Mouse (Mus musculus) retina, postnatal 1 day (tissue): Measurements from ENCODE around the gene Fabp1.

Experiments
- DNase-seq: peaks from one replicate; pipeline ENCODE4 v3.0.0-alpha.2; 2012

Gene Fabp1

DNA sequence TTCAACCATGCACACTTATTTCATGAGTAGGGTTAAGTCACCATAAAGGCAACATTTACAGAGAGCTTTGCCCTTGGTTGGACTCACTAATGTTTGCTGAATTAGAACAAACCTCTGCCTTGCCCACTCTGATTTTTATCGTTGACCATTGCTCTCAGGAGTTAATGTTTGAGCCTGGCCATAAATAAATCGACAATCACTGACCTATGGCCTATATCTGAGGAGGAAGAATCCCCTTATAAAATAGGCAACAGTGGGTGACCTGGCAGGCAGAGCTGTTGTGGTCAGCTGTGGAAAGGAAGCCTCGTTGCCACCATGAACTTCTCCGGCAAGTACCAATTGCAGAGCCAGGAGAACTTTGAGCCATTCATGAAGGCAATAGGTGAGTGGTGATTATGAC is at the start of gene Fabp1:
Gene Fabp1 (plus strand): TSS at position 216 of the 400 bp plus-strand sequence.
- DNase-seq: no peak

DNA sequence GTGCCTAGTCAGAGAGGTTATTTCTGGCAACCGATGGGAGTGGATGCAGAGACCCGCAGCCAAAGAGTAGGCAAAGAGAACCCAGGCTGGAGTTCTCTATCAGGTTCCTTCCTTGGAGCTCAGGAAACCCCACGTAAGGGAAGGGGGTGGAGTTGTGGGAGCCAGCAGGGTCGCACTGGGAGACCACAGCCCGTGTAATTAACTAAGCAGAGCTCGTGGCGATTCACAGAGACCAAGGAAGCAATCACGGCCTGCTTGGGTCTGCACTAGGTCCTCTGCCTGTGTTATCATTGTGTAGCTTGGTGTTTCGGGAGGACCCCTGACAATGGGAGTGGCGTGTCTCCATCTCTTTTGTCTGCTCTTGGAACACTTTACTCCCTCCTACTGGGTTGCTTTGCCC is 48.5 kb upstream of the Fabp1 start:
- DNase-seq: no peak

DNA sequence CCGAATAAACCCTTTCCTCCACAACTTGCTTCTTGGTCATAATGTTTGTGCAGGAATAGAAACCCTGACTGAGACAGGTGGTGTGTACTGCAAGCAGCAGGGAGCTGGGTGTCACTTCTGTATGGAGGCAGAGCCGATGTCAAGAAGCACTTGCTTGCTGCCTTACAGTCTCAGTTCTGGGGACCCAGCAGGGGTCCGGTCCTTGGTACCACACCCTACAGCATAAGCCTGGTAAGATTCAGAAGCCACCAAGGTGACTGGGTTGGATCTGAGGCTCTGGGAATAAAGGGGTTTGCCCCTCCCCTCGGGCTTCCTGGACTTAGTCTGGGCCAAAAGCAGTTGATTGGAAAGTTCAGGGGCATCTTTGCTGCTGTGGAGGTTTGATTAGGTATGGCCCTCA is 46.1 kb upstream of the Fabp1 start:
- DNase-seq: no peak

DNA sequence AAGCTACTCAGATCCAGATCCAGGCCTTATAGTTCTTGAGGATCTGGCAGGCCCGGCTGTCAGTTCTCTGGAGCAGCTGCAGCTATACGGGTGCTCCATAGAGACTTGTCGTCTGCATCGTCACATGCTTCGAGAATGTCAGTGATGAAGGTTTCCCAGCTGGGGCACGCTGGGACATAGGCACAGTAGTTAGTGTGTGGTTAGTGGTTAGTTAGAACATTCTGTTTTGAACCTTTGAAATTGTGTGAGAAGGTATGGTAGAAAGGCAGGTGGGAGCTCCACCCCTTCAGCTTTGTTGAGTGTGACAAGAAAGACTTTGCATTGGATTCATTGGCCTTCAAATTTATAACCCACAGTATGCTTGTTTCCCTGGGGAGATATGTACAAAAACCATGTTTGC is 44.8 kb upstream of the Fabp1 start:
- no peak for DNase-seq

DNA sequence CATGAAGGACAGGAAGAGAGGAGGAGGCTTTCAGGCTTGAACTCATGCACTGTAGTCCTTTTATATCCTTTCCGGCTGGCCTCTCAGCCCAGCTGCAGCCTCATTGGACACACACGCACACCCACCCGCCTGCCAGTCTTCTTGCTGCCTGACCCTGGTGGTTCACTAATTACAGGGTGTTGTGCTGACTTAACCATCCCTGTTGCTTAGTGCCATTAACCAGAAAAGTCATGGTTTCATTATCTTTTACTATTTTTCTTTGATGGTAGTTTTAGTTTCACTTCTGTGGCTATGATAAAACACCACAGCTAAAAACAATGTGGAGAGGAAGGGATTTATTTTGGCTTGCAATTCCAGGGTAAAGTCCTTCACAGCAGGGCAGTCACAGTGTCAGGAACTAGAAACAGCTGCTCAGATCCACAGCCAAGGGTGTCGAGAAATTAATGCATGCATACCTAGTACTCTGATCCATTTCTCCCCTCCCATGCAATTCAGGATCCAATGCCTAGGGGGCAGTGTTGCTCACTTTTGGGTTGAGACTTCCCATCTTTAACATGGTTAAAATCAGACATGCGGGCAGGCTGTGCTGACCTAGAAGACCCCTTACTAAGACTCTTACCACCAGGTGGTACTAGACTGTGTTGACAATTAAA is 42.8 kb upstream of the Fabp1 start:
- peak; percentile 59 for DNase-seq

DNA sequence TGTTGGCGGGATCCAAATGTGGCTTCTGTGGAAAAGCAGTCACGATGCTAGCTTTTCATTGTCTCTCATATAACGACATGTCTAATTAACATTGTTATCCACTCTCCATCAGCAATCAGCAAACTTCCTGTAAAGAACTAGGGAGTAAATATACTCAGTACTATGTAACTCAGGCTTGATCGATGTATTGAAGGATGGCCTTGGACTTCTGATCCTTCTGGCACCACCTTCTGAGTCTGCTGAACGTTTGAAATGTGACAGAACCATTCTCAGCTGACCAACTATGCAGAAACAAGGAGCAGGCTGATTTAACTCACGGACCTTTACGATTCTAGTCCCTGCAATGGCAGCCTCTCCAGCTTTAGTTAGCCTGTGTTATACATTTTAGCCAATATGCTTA is 38.3 kb upstream of the Fabp1 start:
- DNase-seq: no peak

DNA sequence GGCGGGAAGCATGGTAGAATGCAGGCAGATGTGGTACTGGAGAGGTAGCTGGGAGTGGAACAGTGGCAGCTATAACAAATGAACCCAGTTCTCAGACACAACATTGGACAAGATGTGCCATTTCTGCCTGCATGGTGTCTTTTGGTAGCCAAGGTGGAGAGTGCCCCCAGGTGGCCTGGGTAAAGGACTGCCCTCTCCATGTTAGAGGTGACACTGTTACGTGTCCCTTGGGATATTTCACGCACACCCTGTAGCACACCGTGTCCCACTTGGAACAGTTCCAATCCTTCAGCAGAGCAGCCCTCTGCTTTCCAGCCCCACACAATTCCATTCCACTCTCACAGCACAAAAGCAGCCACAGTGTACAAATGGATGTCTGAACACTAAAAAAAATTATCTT is 37.4 kb upstream of the Fabp1 start:
- DNase-seq: peak; percentile 38

DNA sequence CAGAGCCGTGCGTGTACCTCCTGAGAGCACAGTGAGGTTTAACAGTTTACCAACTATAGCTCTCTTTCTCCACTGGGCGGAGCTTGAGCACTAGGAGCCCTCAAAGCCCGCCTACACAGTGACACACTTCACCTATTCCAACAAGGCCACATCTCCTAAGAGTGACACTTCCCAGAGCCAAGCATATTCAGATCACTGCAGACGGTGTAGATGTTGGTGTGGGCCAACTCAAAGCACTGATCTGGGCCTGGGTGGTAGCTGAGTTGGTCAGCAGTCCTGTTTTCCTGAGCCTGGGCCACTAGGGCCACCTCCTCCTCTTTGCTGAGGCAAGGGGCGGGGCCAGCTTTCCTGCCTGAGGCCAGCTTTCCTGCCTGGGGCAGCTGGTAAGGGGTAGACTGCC is 35.2 kb upstream of the Fabp1 start:
- peak; percentile 18 for DNase-seq

DNA sequence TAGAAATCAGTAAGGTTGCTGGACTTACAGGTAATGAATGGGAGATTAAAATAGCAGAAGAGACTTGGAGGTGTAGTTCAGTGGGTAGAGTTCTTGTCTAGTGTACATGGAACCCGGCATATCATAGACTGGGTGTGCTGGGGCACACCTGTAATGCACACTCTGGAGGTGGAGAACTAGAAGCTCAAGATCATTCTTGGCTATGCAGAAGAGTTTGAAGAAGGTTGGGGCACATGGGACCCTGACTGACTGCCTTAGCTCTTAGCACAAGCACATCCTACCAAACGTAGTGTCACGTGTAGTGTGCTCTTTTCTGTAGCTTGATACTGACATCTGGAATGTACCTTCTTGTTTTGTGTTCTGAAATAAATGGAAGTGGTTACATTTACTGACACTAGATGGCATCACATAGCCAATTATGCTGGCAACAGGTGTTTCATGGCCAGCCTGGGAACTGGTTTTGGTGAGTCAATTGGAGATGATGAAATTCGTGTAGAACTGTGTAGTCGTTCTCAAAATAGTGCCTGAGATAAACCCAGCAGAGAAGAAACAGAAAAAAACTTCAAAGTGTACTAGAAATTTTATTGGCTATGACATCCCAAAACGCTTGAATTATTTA is 33.0 kb upstream of the Fabp1 start:
- DNase-seq: peak; percentile 68

DNA sequence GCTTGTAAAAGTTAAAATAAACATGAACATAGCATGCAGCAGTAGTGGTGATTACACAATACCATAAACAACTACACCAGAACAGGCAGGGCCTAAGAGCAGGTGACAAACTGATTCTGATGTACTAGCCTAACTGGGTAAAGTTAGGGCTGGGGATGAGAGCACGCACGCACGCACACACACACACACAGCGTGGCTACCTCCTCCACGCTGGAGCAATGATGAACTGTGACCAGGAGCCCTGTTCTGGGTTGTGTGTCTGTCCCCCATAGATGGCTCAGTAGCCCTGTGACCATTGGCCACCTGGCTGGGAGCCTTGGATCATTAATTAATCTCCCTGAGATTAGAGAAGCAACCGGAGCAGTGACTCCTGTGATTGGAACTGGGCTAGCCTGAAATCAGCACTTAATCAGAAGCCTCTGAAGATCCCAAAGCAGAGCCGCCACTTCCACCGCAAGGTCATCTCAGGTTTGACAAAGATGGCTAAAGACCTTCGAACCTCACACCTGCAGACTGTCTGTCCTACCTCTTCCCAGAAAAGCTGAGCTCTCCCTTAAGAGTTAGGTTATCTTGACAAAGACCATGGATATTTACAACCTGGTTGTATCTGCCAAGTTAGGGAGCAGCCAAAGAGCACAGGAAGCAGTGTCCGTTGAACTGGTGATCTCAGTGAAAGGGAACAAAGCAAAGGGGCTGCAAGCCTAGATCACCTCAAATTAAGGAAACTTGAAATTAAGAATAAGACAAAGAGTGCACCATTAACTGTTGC is 26.6 kb upstream of the Fabp1 start:
- no peak for DNase-seq

DNA sequence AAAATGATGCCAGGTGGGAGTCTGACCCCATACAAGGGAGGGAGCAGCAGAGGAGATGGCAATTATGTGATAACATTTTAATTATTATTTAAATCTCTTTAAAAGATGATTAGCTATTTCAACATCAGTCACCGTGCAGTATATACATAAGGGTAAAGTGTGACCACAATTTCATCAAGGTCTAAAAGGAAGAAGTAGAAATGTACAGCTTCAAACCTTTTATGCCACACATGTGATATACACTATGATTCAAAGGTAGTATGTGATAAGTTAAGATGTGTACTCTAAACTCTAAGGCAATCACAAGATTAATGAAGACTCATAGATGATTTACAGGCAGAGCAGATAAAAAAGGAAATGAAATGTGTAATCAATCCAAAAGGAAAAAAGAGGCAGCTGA is 19.0 kb upstream of the Fabp1 start:
- no peak for DNase-seq

DNA sequence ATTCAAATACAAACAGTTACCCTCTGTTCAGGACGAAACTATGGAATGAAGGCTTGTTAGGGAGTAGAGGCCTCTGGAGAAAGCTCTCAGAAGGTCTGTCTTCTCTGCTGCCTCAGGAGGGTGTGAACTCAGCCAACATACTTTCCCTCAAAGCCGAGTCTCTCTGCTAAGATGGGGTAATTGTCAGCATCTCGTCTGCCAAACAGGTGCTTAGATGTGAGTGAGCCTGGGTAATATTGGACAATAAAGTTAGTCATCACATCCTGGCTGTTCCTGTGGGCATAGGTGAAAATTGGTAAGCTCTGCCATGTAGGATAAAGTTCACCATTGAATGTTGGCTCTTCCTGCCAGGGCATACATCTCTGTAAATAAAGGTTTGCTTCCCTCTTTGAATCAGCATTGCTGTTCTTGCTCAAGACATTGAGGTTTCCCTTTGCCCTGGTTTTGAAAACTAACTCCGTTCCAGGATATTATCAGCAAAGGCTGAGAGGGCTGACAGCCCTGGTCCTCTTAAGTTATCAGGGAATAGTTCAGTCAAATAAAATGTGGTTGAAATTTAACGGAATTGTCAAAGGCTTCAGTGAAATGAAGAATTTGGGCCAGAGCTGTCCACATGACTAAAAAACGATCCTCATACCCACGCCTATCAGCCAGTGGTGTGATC is 14.6 kb upstream of the Fabp1 start:
- DNase-seq: no peak

DNA sequence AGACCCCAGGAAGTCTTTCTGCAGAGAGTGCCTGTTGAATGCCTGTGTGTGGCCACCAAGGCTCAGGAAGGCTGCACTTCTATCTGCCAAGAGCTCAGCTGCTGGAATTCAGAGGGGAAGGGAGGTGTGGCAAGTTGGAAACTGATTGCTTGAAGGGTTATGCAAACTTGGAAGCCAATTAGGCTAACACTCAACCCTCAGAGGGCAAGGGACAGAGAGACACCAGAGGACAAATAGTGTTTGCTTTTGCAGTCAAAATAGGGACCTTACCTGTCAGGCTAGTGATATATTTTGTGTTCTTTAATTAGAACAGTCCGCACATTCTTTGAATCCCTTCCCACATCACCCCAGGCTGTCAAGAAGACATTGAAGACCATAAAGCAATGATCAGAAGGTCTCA is 10.0 kb upstream of the Fabp1 start:
- no peak for DNase-seq

DNA sequence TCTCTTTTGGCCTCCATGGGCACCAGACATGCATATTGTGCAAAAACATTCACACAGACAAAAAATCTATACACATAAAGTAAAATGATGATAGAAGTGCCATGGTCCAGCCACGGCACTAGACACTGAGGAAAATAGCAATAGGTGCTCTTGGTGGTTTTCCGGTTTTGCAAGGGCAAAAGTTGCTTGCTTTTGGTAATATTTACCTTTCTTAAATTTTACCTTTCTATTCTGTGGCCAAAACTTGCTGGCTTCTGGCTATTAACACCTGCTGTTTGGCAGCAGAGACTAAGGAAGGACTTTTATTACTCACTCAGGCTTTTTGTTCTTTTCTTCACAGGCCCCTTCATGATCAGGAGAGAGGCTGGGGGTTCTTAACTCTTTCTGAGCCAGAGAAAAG is 9.1 kb upstream of the Fabp1 start:
- DNase-seq: no peak

DNA sequence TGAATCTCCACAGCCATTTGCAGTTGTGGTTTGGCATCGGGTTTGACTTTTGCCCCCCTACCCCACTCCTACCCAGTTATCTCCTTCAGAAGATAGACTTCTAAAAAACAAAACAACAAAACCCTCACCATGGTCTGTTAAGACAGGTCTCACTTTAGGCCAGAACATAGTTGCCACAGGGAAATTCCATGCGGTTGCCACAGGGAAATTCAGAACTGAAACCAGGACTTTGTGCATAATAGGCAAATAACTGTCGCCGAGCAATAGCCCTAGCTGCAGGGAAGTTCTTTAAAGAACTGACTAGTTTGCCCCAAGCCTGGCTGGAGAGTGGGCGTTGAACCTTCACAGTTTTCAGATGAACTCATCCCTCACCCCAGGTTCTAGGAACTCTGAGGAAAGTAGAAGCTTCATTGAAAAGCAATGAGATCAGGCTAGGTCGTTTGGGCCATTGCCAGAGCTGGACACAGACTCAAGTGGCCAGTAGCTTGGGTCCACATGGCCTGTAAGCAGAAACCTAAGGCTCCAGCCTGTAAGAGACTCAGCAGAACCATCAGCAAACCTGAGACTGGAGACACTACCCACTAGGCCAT is 6.4 kb upstream of the Fabp1 start:
- DNase-seq: no peak

DNA sequence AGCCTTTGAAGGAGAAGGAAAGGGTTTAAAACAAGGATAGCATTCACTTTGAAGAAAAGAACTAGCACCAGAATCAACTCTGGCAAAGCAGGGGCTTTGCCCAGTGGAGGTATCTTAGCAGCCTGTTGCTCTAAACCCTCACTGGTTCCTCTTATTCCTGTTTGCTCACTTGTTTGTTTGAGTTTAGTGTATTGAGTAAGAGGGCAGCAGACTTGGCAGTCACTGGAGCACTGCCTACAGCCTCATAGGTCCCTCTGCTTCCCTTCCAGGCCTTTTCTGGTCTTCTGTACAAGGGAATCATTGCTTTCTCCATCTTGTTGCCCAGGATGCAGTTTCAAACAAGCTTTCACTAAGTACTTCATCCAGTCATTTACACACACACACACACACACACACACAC is 3.5 kb upstream of the Fabp1 start:
- no peak for DNase-seq

DNA sequence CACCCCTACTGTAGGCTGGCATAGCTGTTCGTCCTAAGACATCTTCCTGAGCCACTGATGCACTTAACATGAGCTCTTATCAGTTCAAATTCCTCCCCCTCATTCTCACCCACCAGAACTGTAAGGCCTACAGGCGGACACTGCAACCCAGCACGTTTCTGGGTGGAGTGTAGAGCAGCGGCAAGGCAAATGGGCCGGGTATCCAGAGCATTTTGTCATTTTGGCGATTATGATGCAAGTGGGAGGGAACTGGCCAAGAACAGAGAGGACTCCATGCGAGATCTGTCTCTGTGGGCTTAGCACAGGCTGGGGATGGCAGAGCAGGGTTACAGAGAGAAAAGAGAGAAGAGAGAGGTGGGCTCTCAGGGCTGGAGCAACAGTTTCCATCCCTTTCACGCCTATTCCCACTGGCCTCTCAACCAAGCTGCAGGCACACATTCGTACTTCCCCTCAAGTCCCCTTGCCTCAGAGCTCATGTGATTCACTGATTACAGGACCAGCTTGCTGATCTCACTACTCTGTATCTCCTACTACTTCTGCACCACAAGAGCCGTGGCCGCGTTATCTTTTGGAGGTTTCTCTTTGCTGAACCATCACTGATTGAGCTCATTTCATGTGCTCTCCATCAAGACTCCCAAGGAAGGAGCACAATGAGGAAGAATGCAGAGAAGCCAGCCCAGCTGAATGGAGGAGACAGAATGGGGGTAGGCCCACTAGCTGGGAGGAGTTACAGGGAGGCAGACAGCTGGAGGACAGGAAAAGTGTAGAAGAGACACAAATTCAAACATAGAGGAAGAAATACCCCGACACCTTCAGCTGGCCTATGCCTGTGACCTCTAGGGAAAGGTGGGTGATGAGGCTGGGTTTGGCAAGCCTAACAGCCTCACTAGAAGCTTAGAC is 1.7 kb upstream of the Fabp1 start:
- DNase-seq: no peak

DNA sequence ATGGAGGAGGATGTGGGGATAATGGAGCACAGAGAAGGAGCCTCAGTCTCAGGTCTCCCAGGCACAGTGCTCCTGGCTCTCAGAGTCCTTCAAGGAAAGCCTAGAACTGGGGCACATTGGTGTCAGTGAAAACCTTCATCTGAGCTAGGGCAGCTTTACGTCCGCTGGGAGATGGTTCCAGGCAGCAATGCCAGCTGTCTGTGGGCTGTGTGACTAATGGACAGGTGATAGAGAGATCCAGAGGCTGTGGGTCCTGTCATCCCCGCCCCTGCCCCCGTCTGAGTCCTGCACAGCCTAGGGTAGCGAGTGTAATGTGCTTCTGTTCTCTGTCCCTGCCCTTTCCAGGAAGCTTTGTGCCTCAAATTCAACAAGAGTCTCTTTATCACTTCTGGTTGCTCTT is 2.3 kb downstream of the Fabp1 start:
- DNase-seq: no peak

DNA sequence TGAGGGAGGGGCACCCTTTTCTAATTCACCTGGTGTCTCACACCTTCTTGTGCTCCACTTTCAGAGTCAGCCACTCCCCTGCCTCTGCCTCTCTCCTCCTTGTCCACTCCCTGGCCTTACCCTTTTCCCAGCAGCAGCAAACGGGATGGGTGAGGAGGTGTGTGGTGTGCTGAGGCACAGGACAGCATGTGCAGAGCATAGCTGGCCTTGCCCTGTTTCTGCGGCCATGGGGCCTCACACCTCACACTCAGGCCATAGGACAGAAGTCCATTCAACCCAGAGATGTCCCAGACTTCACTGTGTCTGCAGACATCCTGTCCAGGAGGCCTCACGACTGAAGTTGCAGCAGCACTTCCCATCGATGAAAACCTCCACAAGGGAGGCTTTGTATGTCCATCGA is 4.0 kb downstream of the Fabp1 start:
- no peak for DNase-seq

DNA sequence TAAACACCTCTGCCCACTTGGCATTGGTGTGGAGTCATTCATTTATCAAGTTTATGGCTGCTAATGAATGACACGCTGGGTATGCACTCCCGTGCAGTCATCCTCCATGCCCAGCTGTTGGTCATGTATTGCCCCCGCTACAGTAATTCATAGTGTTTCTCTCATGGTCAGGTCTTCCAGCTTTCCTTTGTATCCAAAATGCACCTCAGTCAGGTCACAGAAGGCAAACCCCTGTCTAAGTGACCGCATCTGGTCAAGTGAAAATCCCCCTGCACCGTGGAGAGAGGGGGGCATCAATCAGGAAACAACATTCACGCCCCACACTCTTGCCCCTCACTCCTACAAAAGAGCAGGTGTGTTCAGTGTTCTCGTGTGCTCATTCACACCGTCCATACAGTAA is 4.5 kb downstream of the Fabp1 start:
- no peak for DNase-seq

DNA sequence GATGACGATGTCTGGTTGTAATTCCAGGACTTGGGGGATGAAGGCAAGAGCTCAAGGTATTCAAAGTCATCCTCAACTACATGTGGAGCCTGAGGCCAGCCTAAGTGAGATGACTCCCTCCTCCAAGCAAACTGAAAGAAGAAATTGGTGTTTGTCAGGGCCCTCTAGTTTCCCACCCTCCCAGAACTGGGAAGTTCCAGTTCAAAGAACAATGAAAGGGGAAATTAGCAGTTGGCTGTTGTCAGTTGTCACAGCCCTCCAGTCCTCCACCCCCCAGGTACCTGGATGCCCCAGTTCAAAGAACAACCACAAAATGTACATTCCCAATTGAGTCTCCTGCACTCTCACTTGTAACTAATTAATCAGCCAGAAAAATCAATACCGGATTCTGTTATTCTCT is 9.1 kb downstream of the Fabp1 start:
- no peak for DNase-seq

DNA sequence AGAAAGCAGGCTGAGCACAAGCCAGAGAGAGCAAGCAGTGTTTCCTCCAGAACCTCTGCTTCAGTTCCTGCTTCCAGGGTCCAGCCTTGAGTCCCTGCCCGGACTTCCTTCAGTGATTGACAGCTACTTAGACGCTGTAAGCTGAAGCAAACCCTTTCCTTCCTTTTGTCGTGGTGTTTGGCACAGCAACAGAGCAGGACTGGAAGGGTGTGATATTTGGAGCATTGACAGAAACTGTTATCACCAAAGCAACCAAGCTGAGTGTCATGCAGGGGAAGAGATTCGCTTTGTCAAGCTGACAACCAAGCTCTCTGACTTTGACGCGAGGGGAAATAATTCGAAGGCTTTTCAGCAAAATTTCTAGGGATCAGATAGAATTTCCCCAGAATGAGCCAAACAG is 12.3 kb downstream of the Fabp1 start:
- DNase-seq: no peak
